Mouse (Mus musculus) megakaryocyte, embryonic 14.5 days (primary cell): ENCODE results near the gene Gsn.

Experiments used
- FLI1 ChIP-seq: IDR thresholded peaks from 2 replicates; pipeline ENCODE4 v1.6.1; 2012; ENCODE audit warnings: low read length, inconsistent platforms, mixed read lengths
- GATA1 ChIP-seq: IDR thresholded peaks from 3 replicates; pipeline ENCODE4 v1.6.1; 2012; ENCODE audit warnings: mixed read lengths, low read length, inconsistent platforms, borderline replicate concordance

DNA sequence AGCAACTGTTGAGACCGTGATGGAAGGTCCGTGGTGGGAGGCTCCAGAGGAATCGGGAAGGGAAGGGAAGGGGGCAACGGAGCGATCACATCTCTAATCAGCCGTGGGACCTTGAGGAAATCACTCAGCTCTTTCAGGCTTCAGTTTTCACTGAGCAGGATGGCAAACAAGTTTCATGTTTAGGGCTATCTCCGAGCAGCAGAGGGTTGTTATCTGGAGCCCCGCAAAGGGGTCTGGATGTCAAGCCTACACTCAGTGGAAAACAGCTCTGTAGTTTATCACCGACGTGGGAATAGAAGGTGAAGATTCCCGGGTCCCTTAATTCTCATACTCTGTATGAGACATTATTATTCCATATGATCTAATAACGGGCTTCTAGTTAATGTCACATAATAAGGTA lies 62.2 kb downstream of the Gsn start:
- no peak for TF ChIP-seq GATA1
- no peak for TF ChIP-seq FLI1
